Mouse (Mus musculus): ENCODE data around the gene Akt3.

GRCm38 (mm10) chr1:177046963-177047362, 211.0 kb downstream of the Akt3 start:
- TF ChIP-seq POLR2A (IDR thresholded peaks at IDR 0.05; ENCODE audit: insufficient read depth, low read length) (no peak), CTCF (IDR thresholded peaks at IDR 0.05; ENCODE audit: low read depth, low read length) (no peak), EP300 (IDR thresholded peaks at IDR 0.05; ENCODE audit: insufficient read depth, low read depth, low read length) (no peak)
